Mouse (Mus musculus) activated CD4-positive, CD25-positive, alpha-beta regulatory T cell, adult 4 months (primary cell): ENCODE data around the gene Arl2bp. TPM values are rescaled to one million over a fixed set of nuclear protein-coding genes. Genes with fewer than 3 reads are reported as not detected.
A peak's percentile ranks its signal among the peaks of the same experiment; 100 is the strongest.

Experiments used
- ATAC-seq: one replicate; pipeline ENCODE4 v1.8.0; 2017
- polyA plus RNA-seq, 2 experiments: library from polyadenylated mRNA; unstranded; fragments of 100-300 nt; shearing (Covaris generic); gene quantifications; one replicate each; pipeline ENCODE4 v1.2.1; 2017

The Arl2bp gene
- polyA plus RNA-seq, 2 experiments from 2014 or later = 30.1 to 30.5 TPM

GRCm38 (mm10) chr8:94695994-94696384, 29.6 kb downstream of the Arl2bp start, which contains the start of gene Pllp:
Gene Pllp (minus strand): TSS chr8:94696278.
- no peak for ATAC-seq

GRCm38 (mm10) chr8:94696566-94696965, 30.2 kb downstream of the Arl2bp start:
- no peak for ATAC-seq

DNA sequence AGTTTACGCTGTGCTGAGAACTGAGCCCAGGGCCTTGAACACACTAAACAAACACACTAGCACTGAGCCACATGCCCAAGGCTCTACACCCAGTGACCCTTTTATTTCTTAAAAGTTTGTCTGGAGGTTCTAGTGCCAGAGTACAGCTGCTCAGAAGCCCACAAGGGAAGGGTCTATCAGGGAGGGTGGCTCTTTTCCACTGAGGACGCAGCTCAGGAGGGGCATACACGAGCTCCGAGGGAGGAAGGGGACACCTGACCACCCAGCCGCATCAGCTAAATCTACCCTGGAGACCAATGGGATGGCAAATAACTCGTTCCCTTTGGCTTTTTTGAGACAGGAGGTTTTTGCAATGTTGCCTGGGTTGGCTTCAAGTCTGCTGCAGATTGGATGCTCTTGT, 31.6 kb downstream of the Arl2bp start:
- no peak for ATAC-seq

DNA sequence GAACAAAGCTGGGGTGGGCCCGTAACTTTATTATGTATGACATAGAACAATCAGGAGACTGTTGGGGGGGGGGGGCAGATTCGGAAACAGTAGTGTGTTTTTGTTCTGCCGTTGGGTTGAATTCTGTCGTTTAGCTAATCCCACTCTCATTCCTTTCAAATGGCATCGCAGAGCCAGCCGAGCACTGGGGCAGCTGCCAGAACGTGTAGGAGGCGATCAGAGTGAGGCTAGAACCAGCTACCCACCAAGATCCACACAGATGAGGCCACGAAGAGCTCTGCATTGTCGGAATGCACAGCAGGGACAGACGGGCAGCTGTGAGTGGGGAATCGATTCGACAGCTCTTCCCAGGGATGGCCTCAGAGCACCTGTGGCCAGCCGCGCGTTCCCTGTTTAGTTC, 33.0 kb downstream of the Arl2bp start:
- no peak for ATAC-seq

DNA sequence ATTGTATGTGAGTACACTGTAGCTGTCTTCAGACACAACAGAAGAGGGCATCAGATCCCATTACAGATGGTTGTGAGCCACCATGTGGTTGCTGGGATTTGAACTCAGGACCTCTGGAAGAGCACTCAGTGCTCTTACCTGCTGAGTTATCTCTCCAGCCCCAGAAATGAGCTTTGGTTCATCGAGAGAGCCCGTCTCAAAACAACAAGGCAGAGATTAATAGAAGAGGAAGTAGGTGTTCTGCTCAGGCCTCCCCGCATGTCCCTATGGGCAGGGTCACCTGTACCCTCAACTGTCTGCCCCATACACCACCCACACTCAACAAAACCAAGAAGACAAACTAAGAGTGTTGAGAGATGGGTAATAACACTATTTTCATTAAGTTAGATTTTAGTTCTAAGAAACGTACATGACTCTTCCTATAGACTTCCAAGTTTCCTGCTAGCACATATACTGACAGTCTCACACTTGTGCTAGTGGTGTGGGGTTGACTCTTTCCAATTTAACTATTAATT, 34.1 kb downstream of the Arl2bp start:
- ATAC-seq = no peak

GRCm38 (mm10) chr8:94702156-94702555, 35.8 kb downstream of the Arl2bp start:
- ATAC-seq = no peak

DNA sequence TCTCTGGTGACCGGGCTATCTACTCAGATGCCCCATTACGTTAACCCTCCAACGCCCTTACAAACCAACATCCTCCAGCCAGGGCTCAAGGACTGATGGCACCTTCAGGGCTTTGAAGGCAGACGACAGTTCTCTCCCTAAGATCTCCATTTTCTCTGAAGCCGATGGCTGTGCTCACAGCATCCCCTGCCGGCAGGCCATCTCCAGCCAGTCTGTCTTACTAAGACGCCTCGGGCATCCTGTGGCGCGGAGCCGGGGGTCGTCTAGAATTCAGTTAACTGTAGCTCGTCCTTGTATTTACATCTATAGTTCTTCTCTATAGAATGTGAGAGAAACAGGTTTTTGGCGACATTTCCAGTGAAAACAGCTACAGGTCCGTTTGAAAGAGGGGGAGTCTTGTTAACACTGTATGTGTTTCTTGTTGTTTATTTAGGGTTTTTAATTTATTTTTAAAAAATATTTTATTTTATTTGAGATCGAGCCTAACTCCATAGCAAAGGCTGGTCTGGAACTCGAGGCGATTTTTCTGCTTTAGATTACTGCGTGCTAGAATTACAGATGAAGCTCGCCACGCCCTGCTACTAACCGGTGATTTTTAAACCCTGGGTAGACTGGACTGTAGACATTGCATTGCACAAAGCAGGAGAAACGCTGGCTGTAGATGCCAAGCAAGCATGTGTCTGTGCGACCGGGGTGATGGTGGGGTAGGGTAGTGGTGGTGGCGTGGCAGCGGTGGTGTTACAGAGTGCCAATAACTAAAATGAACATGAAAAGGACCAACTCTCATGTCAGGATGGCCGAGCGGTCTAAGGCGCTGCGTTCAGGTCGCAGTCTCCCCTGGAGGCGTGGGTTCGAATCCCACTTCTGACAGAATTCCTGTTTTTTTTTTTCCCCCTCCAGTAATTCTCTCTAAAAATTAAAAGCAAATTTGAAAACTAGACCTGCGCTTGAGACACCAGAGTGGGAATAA, 36.7 kb downstream of the Arl2bp start:
- peak; percentile 55 for ATAC-seq

DNA sequence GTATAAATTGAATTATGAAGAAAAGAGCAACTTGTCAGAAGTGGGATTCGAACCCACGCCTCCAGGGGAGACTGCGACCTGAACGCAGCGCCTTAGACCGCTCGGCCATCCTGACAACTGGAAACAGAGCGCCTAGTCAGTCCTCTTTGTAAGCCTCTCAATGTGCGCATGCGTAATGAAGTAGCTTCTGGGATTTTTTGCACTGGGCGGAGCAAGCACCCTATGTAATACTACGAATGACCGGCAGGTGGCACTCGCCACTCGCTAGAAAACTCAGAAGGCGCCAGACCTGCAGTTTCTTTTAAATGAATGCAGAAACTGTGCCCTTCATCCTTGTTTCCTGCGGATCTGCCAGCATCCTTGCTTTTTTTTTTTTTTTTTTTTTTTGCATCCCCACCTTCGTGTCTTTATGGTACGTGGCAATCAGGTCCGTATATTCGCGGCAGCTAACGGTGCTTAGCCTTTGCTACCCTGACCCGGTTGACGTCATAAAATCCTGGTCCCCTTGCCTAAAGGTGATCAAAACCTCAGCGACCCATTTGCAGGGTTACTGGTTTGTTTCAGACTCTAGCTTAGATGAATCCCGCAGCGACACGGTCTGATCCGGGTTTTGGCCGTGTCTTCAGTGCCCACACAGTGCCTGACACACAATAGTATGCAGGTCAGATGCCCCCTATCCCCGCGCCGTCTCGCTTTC, 37.7 kb downstream of the Arl2bp start:
- peak; percentile 65 for ATAC-seq

DNA sequence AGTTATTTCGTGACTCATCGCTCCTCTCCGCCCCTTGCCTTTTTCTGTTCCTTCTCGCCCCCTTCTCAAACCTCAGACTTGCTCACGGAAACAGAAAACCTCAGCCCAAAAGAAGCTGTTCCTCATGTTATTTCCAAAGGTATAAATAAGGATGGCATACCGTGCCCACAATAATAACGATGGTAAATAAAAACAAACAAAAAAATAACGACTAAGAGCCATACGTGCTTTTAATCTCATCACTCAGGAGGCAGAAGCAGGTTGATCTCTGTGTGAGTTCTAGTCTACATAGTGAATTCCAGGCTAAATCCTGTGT, 38.2 kb downstream of the Arl2bp start:
- ATAC-seq = no peak

DNA sequence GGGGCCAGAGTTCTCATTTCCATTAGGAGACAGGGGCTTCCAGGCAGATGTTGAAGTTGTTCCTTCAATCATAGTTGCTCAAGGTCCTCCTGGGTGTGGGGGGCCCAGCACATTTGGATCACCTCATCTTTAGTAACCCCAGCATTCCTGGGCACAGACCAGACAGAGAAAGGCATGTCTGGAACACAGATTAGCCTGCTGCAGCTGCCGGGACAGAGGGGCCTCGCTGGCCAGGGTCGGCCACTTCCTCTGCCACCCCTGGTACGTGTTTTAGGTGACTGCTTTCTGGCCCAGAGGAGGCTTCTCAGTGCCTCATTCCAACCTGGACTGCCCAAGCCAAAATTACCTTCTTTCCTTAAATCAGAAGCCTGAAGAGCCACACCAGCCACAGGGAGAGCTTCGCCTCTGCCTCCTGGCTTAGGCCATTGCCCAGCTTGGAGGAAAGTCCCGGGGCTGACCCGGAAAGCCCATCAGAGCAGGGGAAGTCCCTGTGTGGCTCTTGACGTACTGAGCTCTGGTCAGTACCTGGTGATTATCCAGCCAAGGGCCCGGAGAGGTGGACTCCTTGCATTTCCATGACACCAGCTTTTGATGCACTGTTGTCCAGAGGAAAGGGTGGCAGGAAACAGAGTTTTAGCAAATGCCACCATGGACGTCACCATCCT, 39.3 kb downstream of the Arl2bp start:
- no peak for ATAC-seq

DNA sequence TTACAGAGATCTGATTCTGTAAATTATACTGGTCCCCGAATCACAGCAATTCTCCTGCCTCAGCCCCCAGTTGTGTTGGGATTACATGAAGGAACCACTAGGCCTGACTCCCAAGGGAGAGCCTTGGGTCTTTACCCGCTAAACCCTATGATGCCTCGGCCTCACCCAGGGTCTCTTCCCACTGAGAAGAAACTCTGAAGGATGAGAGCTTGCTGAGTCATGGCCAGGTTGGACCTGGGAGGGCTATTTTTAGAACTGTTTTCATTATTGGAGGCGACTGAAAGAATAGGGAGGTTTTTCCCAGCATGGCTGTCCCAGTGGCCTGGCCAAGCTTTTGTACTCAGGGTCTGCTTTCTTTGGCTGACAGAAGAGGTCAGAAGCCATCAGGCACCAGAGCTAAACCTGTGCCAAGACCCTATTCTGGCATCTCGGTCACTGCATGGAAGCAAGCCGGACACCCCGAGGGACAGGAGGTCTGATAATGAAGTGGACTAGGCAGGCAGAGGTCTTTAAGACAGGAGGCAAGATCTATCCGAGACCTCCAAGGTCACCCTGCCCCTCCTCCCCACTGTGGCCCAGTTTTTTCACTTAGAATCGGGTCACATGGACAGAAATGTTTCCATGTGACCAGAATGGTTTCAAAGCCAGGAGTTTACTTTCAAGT, 40.5 kb downstream of the Arl2bp start:
- ATAC-seq = no peak

- ATAC-seq = no peak
Observed at GRCm38 (mm10) chr8:94710336-94710735, 43.9 kb downstream of the Arl2bp start.

DNA sequence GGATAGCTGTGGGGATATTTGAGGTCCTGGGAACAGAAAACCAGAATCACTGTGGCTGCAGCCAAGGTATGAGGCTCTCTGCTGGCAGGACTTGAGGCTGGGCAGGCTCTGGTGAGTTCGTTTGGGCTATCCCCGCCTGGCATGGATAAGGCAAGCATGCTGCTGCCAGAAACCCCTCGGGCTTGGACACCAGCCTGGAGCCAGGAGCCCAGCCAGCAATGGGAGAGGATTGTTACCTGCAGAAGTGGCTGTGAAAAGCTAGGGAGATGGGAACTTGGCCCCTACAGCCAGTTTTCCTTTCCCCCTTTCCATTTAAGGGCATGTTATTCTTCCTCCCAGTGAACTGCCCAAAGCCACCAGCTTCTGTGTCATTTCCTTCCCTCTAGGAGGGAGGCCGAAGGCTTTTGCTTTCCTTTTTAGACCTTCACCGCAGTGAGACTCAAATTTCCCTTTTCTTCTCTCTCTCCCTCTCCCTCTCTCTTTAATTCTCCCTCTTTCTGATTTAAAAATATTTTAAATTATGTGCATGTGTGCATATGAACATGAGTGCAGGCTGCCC, 44.8 kb downstream of the Arl2bp start:
- ATAC-seq = no peak

DNA sequence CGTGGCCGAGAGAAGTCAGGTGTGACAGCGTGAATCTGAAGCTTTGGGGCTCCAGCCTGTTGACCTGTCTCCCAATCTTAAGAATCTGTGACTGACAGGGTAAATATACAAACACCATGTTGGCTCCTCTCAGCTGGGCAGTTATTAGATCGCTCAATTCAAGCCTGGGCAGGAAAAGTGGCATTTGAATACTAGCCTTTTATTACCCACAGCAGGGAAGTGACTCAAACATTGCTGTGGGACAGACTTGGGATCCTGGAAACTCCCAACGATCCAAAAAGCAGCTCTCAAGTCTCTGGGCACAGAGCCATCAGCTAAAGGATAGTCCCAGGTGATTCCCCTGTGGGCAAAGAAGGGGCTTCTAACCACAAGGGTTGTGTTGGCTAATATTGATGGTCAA, 48.2 kb downstream of the Arl2bp start:
- ATAC-seq = no peak

DNA sequence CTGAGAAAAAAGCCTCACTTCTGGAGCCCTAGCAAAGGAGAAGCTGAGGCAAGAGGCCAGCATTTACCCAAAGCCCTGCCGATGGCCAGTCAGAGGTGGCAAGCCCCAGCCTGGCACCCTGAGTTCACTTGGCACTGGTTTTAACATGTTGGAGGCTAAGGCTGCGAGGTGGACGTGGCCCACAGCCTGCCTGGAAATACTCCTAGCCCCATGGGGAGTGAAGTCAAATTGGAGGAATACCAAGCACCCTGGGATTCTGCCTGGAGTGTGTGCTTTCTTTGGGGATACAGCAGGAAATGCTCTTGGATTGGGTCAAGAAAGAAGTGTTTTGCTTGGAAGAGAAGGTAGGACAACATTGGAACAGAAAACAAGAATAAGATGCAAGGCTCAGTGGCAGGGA, 49.5 kb downstream of the Arl2bp start:
- ATAC-seq = no peak

DNA sequence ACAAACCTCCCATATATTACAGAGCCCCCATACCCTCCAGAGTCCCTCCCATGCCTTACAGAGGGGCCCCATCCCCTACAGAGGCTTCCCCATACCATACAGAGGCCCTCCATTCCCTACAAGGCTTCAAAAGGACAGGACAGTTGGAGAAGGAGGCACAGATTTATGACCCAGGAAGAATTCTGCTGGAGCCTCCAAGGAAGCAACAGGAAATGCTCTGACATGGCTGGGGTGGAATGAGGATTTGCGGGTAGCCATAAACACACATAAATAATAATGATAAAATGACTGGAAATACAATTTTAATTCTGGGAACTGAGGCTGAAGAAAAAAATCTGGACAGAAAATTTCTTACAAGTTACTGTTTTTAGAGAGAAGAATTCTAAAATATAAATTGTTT, 50.4 kb downstream of the Arl2bp start:
- no peak for ATAC-seq

Other genes starting within 250 kb of the Arl2bp start
- 100 to 1,000 TPM; 141 to 153 TPM for gene Nlrc5, start 232.2 kb upstream of the Arl2bp start, polyA plus RNA-seq
- gene Cpne2, start 133.6 kb upstream of the Arl2bp start, polyA plus RNA-seq = 1 to 10 TPM in 1 of 2 experiments, under 1 TPM in 1; 0.79 to 1.7 TPM
- gene Rspry1, start 64.7 kb upstream of the Arl2bp start, polyA plus RNA-seq = 10 to 100 TPM; 26.4 to 26.8 TPM
- 10 to 100 TPM; 49.0 to 65.0 TPM for gene Fam192a, start 64.6 kb upstream of the Arl2bp start, polyA plus RNA-seq
- under 1 TPM in 1 of 2 experiments, not detected in 1; 0.24 TPM for gene Pllp, start 29.7 kb downstream of the Arl2bp start, polyA plus RNA-seq
- under 1 TPM in 1 of 2 experiments, not detected in 1; 0.34 TPM for gene Ccl22, start 79.0 kb downstream of the Arl2bp start, polyA plus RNA-seq
- not detected for gene Cx3cl1, start 105.4 kb downstream of the Arl2bp start, polyA plus RNA-seq
- gene Ccl17, start 143.9 kb downstream of the Arl2bp start, polyA plus RNA-seq = under 1 TPM in 1 of 2 experiments, not detected in 1; 0.69 TPM
- gene Coq9, start 171.7 kb downstream of the Arl2bp start, polyA plus RNA-seq = 10 to 100 TPM; 34.1 to 40.2 TPM
- gene Ciapin1, start 171.8 kb downstream of the Arl2bp start, polyA plus RNA-seq = 100 to 1,000 TPM in 1 of 2 experiments, 10 to 100 TPM in 1; 93.7 to 120 TPM
- 100 to 1,000 TPM in 1 of 2 experiments, 10 to 100 TPM in 1; 89.2 to 117 TPM for gene Polr2c, start 190.8 kb downstream of the Arl2bp start, polyA plus RNA-seq
- under 1 TPM; 0.17 to 0.36 TPM for gene Dok4, start 209.7 kb downstream of the Arl2bp start, polyA plus RNA-seq